Mouse (Mus musculus): ENCODE results near the gene Timm10. TPM values are rescaled to one million over a fixed set of nuclear protein-coding genes. Genes with fewer than 3 reads are reported as not detected.

Timm10 gene
- polyA plus RNA-seq, 1 experiment from 2014 or later, result 69.5 TPM

GRCm38 (mm10) chr2:84865616-84866571, 39.1 kb downstream of the Timm10 start:
- peak overlapping the region; percentile 69 for H3K4me2 ChIP-seq (ENCODE audit: low read length)
- peak overlapping the region; percentile 58 for H3K27ac ChIP-seq (ENCODE audit: low read length)
- under 1% methylated on average over 47 of the region's 47 CpGs for WGBS
- peaks cover 5% of the 10 kb centered on the region; the same call in 1 of the 2 replicates for H3K27me3 ChIP-seq (replicated peaks; ENCODE audit: control insufficient read depth, insufficient read depth, low read length)
- H3K9ac ChIP-seq (replicated peaks; ENCODE audit: low read depth, low read length), result peak overlapping the region; percentile 55
- no peaks in the 10 kb centered on the region for H3K36me3 ChIP-seq (ENCODE audit: control insufficient read depth, insufficient read depth)
- peak; percentile 82 for ATAC-seq
- peak overlapping the region; percentile 38 for H3K4me3 ChIP-seq (replicated peaks; ENCODE audit: low read length)
- peaks cover 17% of the 10 kb centered on the region for H3K4me1 ChIP-seq (replicated peaks; ENCODE audit: control insufficient read depth, insufficient read depth, low read length)
- H3K9me3 ChIP-seq (ENCODE audit: control insufficient read depth, low read length), result no peaks in the 10 kb centered on the region

- Histone ChIP-seq H3K9me3 (ENCODE audit: control insufficient read depth, low read length) (no peaks in the 10 kb centered on the region), H3K4me2 (ENCODE audit: low read length) (no peak overlapping the region), H3K27me3 (replicated peaks; ENCODE audit: control insufficient read depth, insufficient read depth, low read length) (peaks cover 21% of the 10 kb centered on the region), H3K27ac (ENCODE audit: low read length) (no peak overlapping the region; the same call in 1 of the 2 replicates), H3K9ac (replicated peaks; ENCODE audit: low read depth, low read length) (no peak overlapping the region), H3K4me1 (replicated peaks; ENCODE audit: control insufficient read depth, insufficient read depth, low read length) (peaks cover 28% of the 10 kb centered on the region), H3K36me3 (ENCODE audit: control insufficient read depth, insufficient read depth) (no peaks in the 10 kb centered on the region), H3K4me3 (replicated peaks; ENCODE audit: low read length) (no peak overlapping the region)
- 3% methylated on average over 5 of the region's 5 CpGs for WGBS
- no peak for ATAC-seq
Observed at GRCm38 (mm10) chr2:84868521-84868943, 41.7 kb downstream of the Timm10 start.

- peaks cover 23% of the 10 kb centered on the region for H3K27me3 ChIP-seq (replicated peaks; ENCODE audit: control insufficient read depth, insufficient read depth, low read length)
- WGBS, result 53% methylated on average over 2 of the region's 2 CpGs
- no peak overlapping the region for H3K9ac ChIP-seq (replicated peaks; ENCODE audit: low read depth, low read length)
- peak; percentile 27 for ATAC-seq
- H3K27ac ChIP-seq (ENCODE audit: low read length), result no peak overlapping the region; the same call in 1 of the 2 replicates
- H3K4me1 ChIP-seq (replicated peaks; ENCODE audit: control insufficient read depth, insufficient read depth, low read length), result peaks cover 28% of the 10 kb centered on the region
- H3K9me3 ChIP-seq (ENCODE audit: control insufficient read depth, low read length), result no peaks in the 10 kb centered on the region
- H3K36me3 ChIP-seq (ENCODE audit: control insufficient read depth, insufficient read depth), result no peaks in the 10 kb centered on the region
- H3K4me2 ChIP-seq (ENCODE audit: low read length), result no peak overlapping the region
- H3K4me3 ChIP-seq (replicated peaks; ENCODE audit: low read length), result no peak overlapping the region
Observed at GRCm38 (mm10) chr2:84868977-84869376, 42.2 kb downstream of the Timm10 start.

- 61% methylated on average over 4 of the region's 4 CpGs for WGBS
- peaks cover 25% of the 10 kb centered on the region for H3K4me1 ChIP-seq (replicated peaks; ENCODE audit: control insufficient read depth, insufficient read depth, low read length)
- no peak for ATAC-seq
- no peak overlapping the region for H3K9ac ChIP-seq (replicated peaks; ENCODE audit: low read depth, low read length)
- H3K27ac ChIP-seq (ENCODE audit: low read length), result no peak overlapping the region
- H3K36me3 ChIP-seq (ENCODE audit: control insufficient read depth, insufficient read depth), result no peaks in the 10 kb centered on the region
- H3K9me3 ChIP-seq (ENCODE audit: control insufficient read depth, low read length), result no peaks in the 10 kb centered on the region
- H3K4me2 ChIP-seq (ENCODE audit: low read length), result no peak overlapping the region
- H3K4me3 ChIP-seq (replicated peaks; ENCODE audit: low read length), result no peak overlapping the region
- peaks cover 30% of the 10 kb centered on the region for H3K27me3 ChIP-seq (replicated peaks; ENCODE audit: control insufficient read depth, insufficient read depth, low read length)
Observed at GRCm38 (mm10) chr2:84870623-84871160, 43.9 kb downstream of the Timm10 start.

GRCm38 (mm10) chr2:84872105-84872716, 45.4 kb downstream of the Timm10 start:
- 0 out of 2 replicates have a peak, but pooled peaks have one; percentile 5 for ATAC-seq
- Histone ChIP-seq H3K4me2 (ENCODE audit: low read length) (peak overlapping the region; percentile 62), H3K27me3 (replicated peaks; ENCODE audit: control insufficient read depth, insufficient read depth, low read length) (peaks cover 26% of the 10 kb centered on the region), H3K27ac (ENCODE audit: low read length) (no peak overlapping the region), H3K4me3 (replicated peaks; ENCODE audit: low read length) (peak overlapping the region; percentile 45), H3K36me3 (ENCODE audit: control insufficient read depth, insufficient read depth) (no peaks in the 10 kb centered on the region), H3K4me1 (replicated peaks; ENCODE audit: control insufficient read depth, insufficient read depth, low read length) (peaks cover 15% of the 10 kb centered on the region), H3K9ac (replicated peaks; ENCODE audit: low read depth, low read length) (peak overlapping the region; percentile 47), H3K9me3 (ENCODE audit: control insufficient read depth, low read length) (no peaks in the 10 kb centered on the region)
- WGBS, result 2% methylated on average over 70 of the region's 78 CpGs

- ATAC-seq, result no peak
- Histone ChIP-seq H3K4me2 (ENCODE audit: low read length) (no peak overlapping the region), H3K27me3 (replicated peaks; ENCODE audit: control insufficient read depth, insufficient read depth, low read length) (peaks cover 26% of the 10 kb centered on the region), H3K27ac (ENCODE audit: low read length) (no peak overlapping the region), H3K4me1 (replicated peaks; ENCODE audit: control insufficient read depth, insufficient read depth, low read length) (peaks cover 10% of the 10 kb centered on the region), H3K36me3 (ENCODE audit: control insufficient read depth, insufficient read depth) (no peaks in the 10 kb centered on the region), H3K9me3 (ENCODE audit: control insufficient read depth, low read length) (no peaks in the 10 kb centered on the region), H3K4me3 (replicated peaks; ENCODE audit: low read length) (no peak overlapping the region), H3K9ac (replicated peaks; ENCODE audit: low read depth, low read length) (no peak overlapping the region)
- WGBS, result 53% methylated on average over 6 of the region's 6 CpGs
Observed at GRCm38 (mm10) chr2:84875842-84876241, 49.0 kb downstream of the Timm10 start.

Other genes with a start within 250 kb of the Timm10 start
- gene Ctnnd1, start 176.2 kb upstream of the Timm10 start, polyA plus RNA-seq (2015; fragmentation: Nextera tagmentation; extraction: Ambion mirVana), result 41.7 and 45.6 TPM in 2 replicates
- 0.41 and 0.52 TPM in 2 replicates for gene Btbd18, start 167.9 kb upstream of the Timm10 start, polyA plus RNA-seq (2015; fragmentation: Nextera tagmentation; extraction: Ambion mirVana)
- 213 and 225 TPM in 2 replicates for gene Selenoh, start 156.2 kb upstream of the Timm10 start, polyA plus RNA-seq (2015; fragmentation: Nextera tagmentation; extraction: Ambion mirVana)
- gene Gm28635, start 149.0 kb upstream of the Timm10 start, polyA plus RNA-seq (2015; fragmentation: Nextera tagmentation; extraction: Ambion mirVana), result not detected in 2 replicates
- 53.8 and 54.3 TPM in 2 replicates for gene Med19, start 148.6 kb upstream of the Timm10 start, polyA plus RNA-seq (2015; fragmentation: Nextera tagmentation; extraction: Ambion mirVana)
- 212 and 231 TPM in 2 replicates for gene Tmx2, start 147.9 kb upstream of the Timm10 start, polyA plus RNA-seq (2015; fragmentation: Nextera tagmentation; extraction: Ambion mirVana)
- 19.4 and 20.1 TPM in 2 replicates for gene Zdhhc5, start 111.8 kb upstream of the Timm10 start, polyA plus RNA-seq (2015; fragmentation: Nextera tagmentation; extraction: Ambion mirVana)
- gene Clp1, start 99.6 kb upstream of the Timm10 start, polyA plus RNA-seq (2015; fragmentation: Nextera tagmentation; extraction: Ambion mirVana), result 28.1 and 28.8 TPM in 2 replicates
- gene Ypel4, start 92.9 kb upstream of the Timm10 start, polyA plus RNA-seq (2015; fragmentation: Nextera tagmentation; extraction: Ambion mirVana), result 21.8 and 24.7 TPM in 2 replicates
- gene Gm19426, start 83.3 kb upstream of the Timm10 start, polyA plus RNA-seq (2015; fragmentation: Nextera tagmentation; extraction: Ambion mirVana), result 3.9 and 4.9 TPM in 2 replicates
- gene Serping1, start 51.6 kb upstream of the Timm10 start, polyA plus RNA-seq (2015; fragmentation: Nextera tagmentation; extraction: Ambion mirVana), result 25.0 and 26.9 TPM in 2 replicates
- 21.2 and 28.1 TPM in 2 replicates for gene Ube2l6, start 28.2 kb upstream of the Timm10 start, polyA plus RNA-seq (2015; fragmentation: Nextera tagmentation; extraction: Ambion mirVana)
- gene Smtnl1, start 4.3 kb upstream of the Timm10 start, polyA plus RNA-seq (2015; fragmentation: Nextera tagmentation; extraction: Ambion mirVana), result not detected in 2 replicates
- gene Slc43a1, start 11.9 kb downstream of the Timm10 start, polyA plus RNA-seq (2015; fragmentation: Nextera tagmentation; extraction: Ambion mirVana), result 2.6 and 3.1 TPM in 2 replicates
- gene Rtn4rl2, start 59.7 kb downstream of the Timm10 start, polyA plus RNA-seq (2015; fragmentation: Nextera tagmentation; extraction: Ambion mirVana), result 9.8 and 11.4 TPM in 2 replicates
- gene Slc43a3, start 109.6 kb downstream of the Timm10 start, polyA plus RNA-seq (2015; fragmentation: Nextera tagmentation; extraction: Ambion mirVana), result 6.6 and 7.2 TPM in 2 replicates
- not detected in 2 replicates for gene Prg2, start 153.5 kb downstream of the Timm10 start, polyA plus RNA-seq (2015; fragmentation: Nextera tagmentation; extraction: Ambion mirVana)
- not detected in 2 replicates for gene Prg3, start 161.2 kb downstream of the Timm10 start, polyA plus RNA-seq (2015; fragmentation: Nextera tagmentation; extraction: Ambion mirVana)
- gene Ssrp1, start 210.2 kb downstream of the Timm10 start, polyA plus RNA-seq (2015; fragmentation: Nextera tagmentation; extraction: Ambion mirVana), result 228 and 250 TPM in 2 replicates
- 0.66 and 1.1 TPM in 2 replicates for gene P2rx3, start 210.5 kb downstream of the Timm10 start, polyA plus RNA-seq (2015; fragmentation: Nextera tagmentation; extraction: Ambion mirVana)
- 24.0 and 26.2 TPM in 2 replicates for gene Tnks1bp1, start 221.0 kb downstream of the Timm10 start, polyA plus RNA-seq (2015; fragmentation: Nextera tagmentation; extraction: Ambion mirVana)

Measured in forebrain, embryonic 16.5 days (tissue).